Mouse (Mus musculus) heart, adult 8-10 months (tissue): ENCODE measurements at regions not wholly inside any gene's neighbourhood (a gene's known extent, or its start where the extent isn't known, plus 50 kb on each side); places are given as distances from the start of the nearest gene placed in this dataset.
"Not testable (repeated sequence)": the region's sequence is repeated elsewhere in the genome, so short reads cannot be mapped to it uniquely, and the experiment has no call there.

Experiments
- DNase-seq: peaks from one replicate; pipeline ENCODE4 v3.0.0; 2022; ENCODE audit warnings: low spot score

GRCm38 (mm10) chr3:69669541-69669940 lies 52.2 kb upstream of the Nmd3 start:
- no peak for DNase-seq

GRCm38 (mm10) chr3:69667820-69668219 lies 54.0 kb upstream of the Nmd3 start:
- no peak for DNase-seq

DNA sequence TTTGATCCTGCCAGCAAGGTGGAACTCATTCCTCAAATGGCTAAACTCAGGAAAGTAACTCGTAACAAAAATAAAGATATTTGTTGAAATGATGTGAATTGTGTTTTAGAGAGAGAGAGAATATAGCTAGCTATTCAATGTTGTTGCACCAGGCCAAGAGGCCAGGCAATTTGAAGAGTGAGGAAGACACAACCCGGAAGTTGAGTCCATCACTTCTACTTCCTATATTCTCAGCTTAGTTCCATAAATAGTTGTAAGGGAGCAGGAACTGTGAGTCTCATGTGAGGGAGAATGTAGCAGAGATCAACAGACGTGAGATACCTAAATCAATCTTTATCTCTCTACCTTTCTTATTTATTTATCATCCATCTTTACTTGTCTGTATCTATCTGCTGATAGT lies 54.4 kb upstream of the Nmd3 start:
- no peak for DNase-seq

DNA sequence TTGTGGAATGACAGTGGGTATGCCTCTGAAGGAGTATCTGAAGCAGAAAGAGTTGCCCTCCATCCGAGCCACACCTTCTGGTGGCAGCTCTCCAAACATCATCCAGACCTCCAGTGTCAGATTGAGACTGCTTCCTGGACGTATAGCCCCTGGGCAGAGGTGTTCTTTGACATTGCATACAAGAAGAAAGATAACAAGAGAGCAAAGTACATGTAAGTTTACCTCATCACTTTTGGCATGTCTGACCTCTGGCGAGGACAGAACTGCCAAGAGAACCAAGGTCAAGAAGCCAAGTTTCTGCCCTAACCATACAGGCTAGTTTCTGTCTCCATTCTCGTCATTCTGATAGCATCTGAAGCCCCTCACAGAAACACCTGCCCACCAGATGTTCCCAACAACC lies 57.5 kb upstream of the Nmd3 start:
- DNase-seq, result no peak

- DNase-seq, result no peak
Observed at GRCm38 (mm10) chr3:69658185-69658584, 59.4 kb upstream of the B3galnt1 start.

- DNase-seq, result no peak
Observed at GRCm38 (mm10) chr3:69657570-69657969, 58.8 kb upstream of the B3galnt1 start.

GRCm38 (mm10) chr3:69655651-69656050 lies 56.9 kb upstream of the B3galnt1 start:
- DNase-seq, result not testable (repeated sequence)

DNA sequence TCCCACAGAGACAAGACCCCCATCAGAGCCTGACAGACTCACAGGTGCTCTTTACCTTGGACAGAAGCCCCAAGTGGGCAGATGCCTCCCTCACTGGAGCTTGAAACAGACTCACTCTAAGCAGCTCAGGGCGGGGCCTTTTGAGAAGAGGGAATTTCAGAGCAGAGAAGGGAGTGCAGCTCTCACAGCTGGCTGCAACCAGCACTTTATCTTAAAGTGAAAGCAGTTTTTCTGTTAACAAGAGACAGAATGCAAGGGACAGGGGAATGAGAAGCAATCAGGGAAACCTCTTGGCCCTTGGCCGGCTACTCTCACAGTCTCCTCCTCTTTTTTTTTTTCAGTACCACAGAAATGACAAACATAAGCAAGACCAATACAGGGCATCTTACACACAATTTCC lies 56.2 kb upstream of the B3galnt1 start:
- peak; percentile 43 for DNase-seq

DNA sequence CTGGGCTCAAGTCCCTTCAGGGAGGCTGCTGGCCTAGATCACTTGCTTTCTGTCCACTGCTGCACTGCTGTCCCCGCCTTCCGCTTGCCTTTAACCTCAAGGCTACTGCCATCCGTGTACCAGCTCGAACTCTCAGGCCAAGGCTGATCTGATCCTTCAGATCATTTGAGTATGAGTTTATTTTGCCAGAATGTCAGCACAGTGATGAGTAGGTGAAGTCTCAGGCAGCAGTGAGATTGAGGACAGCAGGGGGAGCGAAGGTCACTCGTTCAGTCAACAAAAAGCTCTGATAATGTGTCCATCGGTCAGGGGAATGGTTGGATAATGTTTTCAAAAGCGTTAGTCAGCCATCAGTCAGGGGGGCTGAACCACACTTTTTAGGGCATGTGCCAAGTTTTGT lies 54.6 kb upstream of the B3galnt1 start:
- DNase-seq, result not testable (repeated sequence)

DNA sequence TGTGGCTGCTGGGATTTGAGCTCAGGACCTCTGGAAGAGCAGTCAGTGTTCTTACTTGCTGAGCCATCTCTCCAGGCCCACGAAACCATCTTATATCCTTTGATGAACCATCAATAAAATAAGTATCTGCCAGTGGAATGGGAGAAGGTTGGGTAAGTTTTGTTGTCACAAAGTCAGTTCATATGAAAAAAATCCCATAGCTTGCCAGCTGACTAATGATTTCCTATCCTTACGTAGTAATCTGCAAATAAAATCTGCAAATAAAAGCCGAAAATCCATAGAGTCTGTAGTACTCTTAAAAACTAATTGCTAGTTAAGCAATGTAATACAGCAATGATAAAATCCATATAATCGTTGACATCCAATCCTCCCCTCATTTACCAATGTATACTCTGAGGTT lies 50.8 kb upstream of the B3galnt1 start:
- no peak for DNase-seq
